ENCODE assay signal across 1 mouse cellular context in the genomic region with DNA sequence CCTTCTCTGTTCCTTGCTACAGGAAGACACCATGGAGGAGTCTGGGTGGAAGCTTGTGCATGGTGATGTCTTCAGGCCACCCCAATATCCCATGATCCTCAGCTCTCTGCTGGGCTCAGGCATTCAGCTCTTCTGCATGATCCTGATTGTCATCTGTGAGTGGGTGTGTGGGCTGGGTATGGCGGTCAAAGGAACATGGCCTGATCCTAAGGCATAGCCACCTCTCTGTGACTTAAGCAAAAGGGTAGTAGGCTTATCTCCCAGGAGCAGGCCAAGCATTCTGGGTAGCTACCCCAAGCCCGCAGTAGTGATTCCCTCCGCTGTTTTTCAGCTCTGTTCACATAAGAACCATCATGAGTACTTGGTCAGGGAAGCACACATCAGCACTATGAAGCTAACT.
A peak's percentile ranks its signal among the peaks of the same experiment; 100 is the strongest.
TF ChIP-seq lines count a peak whose summit lies in the region.

No protein-coding gene starts in this region.

TF ChIP-seq in MEL, 35 proteins besides CTCF, POLR2A, EP300 and RAD21 (continued from another document):
- TF ChIP-seq ZNF384 (IDR thresholded peaks at IDR 0.05; ENCODE audit: low read depth, low read length) = no peak
- no peak for TF ChIP-seq SMC3 (IDR thresholded peaks at IDR 0.05; ENCODE audit: low read depth, low read length)
- TF ChIP-seq BHLHE40 (IDR thresholded peaks at IDR 0.05; ENCODE audit: borderline replicate concordance, low read depth, low read length) = no peak
- TF ChIP-seq MYB (IDR thresholded peaks at IDR 0.05; ENCODE audit: low read depth, low read length) = no peak
- no peak for TF ChIP-seq MEF2A (IDR thresholded peaks at IDR 0.05; ENCODE audit: extremely low read depth, insufficient replicate concordance, low read depth, low read length, poor library complexity, severe bottlenecking)
- no peak for TF ChIP-seq POLR2AphosphoS5 (IDR thresholded peaks at IDR 0.05; ENCODE audit: borderline replicate concordance, low read depth, low read length)
- TF ChIP-seq CHD2 (IDR thresholded peaks at IDR 0.05; ENCODE audit: low read length) = no peak
- TF ChIP-seq E2F4 (IDR thresholded peaks at IDR 0.05; ENCODE audit: borderline replicate concordance, low read depth, low read length) = no peak
- TF ChIP-seq TCF12 (IDR thresholded peaks at IDR 0.05; ENCODE audit: low read depth, low read length) = peak; percentile 84
- TF ChIP-seq MAX (IDR thresholded peaks at IDR 0.05; ENCODE audit: low read length) = peak; percentile 73
- no peak for TF ChIP-seq NELFE (IDR thresholded peaks at IDR 0.05; ENCODE audit: low read depth, low read length)
- TF ChIP-seq MAFK (IDR thresholded peaks at IDR 0.05; ENCODE audit: borderline replicate concordance, low read depth, low read length) = no peak
- no peak for TF ChIP-seq POLR2AphosphoS2 (IDR thresholded peaks at IDR 0.05; ENCODE audit: low read length)
- TF ChIP-seq CHD1 (IDR thresholded peaks at IDR 0.05; ENCODE audit: low read depth, low read length) = no peak
- TF ChIP-seq MYC (IDR thresholded peaks at IDR 0.05; ENCODE audit: low read depth, low read length) = no peak
- no peak for TF ChIP-seq HCFC1 (IDR thresholded peaks at IDR 0.05; ENCODE audit: low read depth, low read length)
- TF ChIP-seq TBP (IDR thresholded peaks at IDR 0.05; ENCODE audit: low read depth, low read length) = no peak
- TF ChIP-seq MXI1 (IDR thresholded peaks at IDR 0.05; ENCODE audit: low read depth, low read length) = 0 out of 2 replicates have a peak, but pooled peaks have one; percentile 52
- TF ChIP-seq JUND (IDR thresholded peaks at IDR 0.05; ENCODE audit: low read depth, low read length) = no peak
- TF ChIP-seq SIN3A (IDR thresholded peaks at IDR 0.05; ENCODE audit: low read length) = peak; percentile 53; the same call in 1 of the 2 replicates
- TF ChIP-seq KAT2A (conservative IDR thresholded peaks at IDR 0.05; ENCODE audit: low read depth, low read length) = no peak
- no peak for TF ChIP-seq ELF1 (IDR thresholded peaks at IDR 0.05; ENCODE audit: low read depth, low read length)
- no peak for TF ChIP-seq UBTF (IDR thresholded peaks at IDR 0.05; ENCODE audit: borderline replicate concordance, insufficient read depth, low read depth, low read length)
- TF ChIP-seq TAL1 (IDR thresholded peaks at IDR 0.05; ENCODE audit: low read length) = peak; percentile 95
- TF ChIP-seq USF1 (IDR thresholded peaks at IDR 0.05; ENCODE audit: low read depth, low read length) = no peak
- TF ChIP-seq USF2 (IDR thresholded peaks at IDR 0.05; ENCODE audit: borderline replicate concordance in 1 of 2, insufficient read depth in 1 of 2, low read depth in 1 of 2, low read length in 2 of 2) = no peak
- peak; percentile 58 for TF ChIP-seq ETS1 (IDR thresholded peaks at IDR 0.05; ENCODE audit: low read depth, low read length)
- TF ChIP-seq NRF1 (IDR thresholded peaks at IDR 0.05; ENCODE audit: insufficient read depth, low read depth, low read length, poor library complexity, severe bottlenecking) = no peak
